Mouse (Mus musculus): ENCODE results near the gene Reg1. TPM values are rescaled to one million over a fixed set of nuclear protein-coding genes. Genes with fewer than 3 reads are reported as not detected.
"Not testable (repeated sequence)": the region's sequence is repeated elsewhere in the genome, so short reads cannot be mapped to it uniquely, and the experiment has no call there.

Reg1 gene
- 0.35 and 0.78 TPM in 2 replicates for polyA plus RNA-seq (2012; rRNA removed)

GRCm38 (mm10) chr6:78422411-78422810, at the start of gene Reg1:
Gene Reg1, plus strand, starts transcription at chr6:78422711.
- not testable (repeated sequence) for H3K27me3 ChIP-seq (ENCODE audit: control insufficient read depth, insufficient read depth, low read length); H3K36me3 ChIP-seq (ENCODE audit: control insufficient read depth, insufficient read depth, low read length); H3K4me3 ChIP-seq (ENCODE audit: control insufficient read depth, low read depth, low read length); H3K27ac ChIP-seq (ENCODE audit: control insufficient read depth, insufficient read depth, low read depth, low read length); H3K4me1 ChIP-seq (ENCODE audit: control insufficient read depth, insufficient read depth, low read length)

GRCm38 (mm10) chr6:78378765-78379164, 43.7 kb upstream of the Reg1 start, which contains the start of gene Reg3d:
Gene Reg3d, minus strand, starts transcription at chr6:78378865.
- no peak for TF ChIP-seq CTCF (IDR thresholded peaks at IDR 0.05; ENCODE audit: control insufficient read depth, insufficient read depth, insufficient replicate concordance, low read depth, low read length)
- TF ChIP-seq POLR2A (IDR thresholded peaks at IDR 0.05; ENCODE audit: control insufficient read depth, low read depth, low read length) = no peak
- H3K4me3 ChIP-seq (ENCODE audit: control insufficient read depth, low read depth, low read length) = no peak within 1 kb of the TSS

GRCm38 (mm10) chr6:78380409-78380808, 42.1 kb upstream of the Reg1 start, which contains the start of gene Reg3a:
Gene Reg3a, plus strand, starts transcription at chr6:78380709.
- Histone ChIP-seq H3K4me1 (ENCODE audit: control insufficient read depth, insufficient read depth, low read length) (no peaks in the 10 kb centered on the region), H3K4me3 (ENCODE audit: control insufficient read depth, low read depth, low read length) (no peak within 1 kb of the TSS), H3K27ac (ENCODE audit: control insufficient read depth, insufficient read depth, low read depth, low read length) (no peak within 1 kb of the TSS), H3K36me3 (ENCODE audit: control insufficient read depth, insufficient read depth, low read length) (no peaks in the 10 kb centered on the region), H3K27me3 (ENCODE audit: control insufficient read depth, insufficient read depth, low read length) (no peaks in the 10 kb centered on the region)
- TF ChIP-seq POLR2A (IDR thresholded peaks at IDR 0.05; ENCODE audit: control insufficient read depth, low read depth, low read length) (no peak), CTCF (IDR thresholded peaks at IDR 0.05; ENCODE audit: control insufficient read depth, insufficient read depth, insufficient replicate concordance, low read depth, low read length) (no peak)

More at GRCm38 (mm10) chr6:78378765-78379164, 43.7 kb upstream of the Reg1 start, which contains the start of gene Reg3d:
- Histone ChIP-seq H3K4me1 (ENCODE audit: control insufficient read depth, insufficient read depth, low read length) (no peaks in the 10 kb centered on the region), H3K27ac (ENCODE audit: control insufficient read depth, insufficient read depth, low read depth, low read length) (no peak within 1 kb of the TSS), H3K27me3 (ENCODE audit: control insufficient read depth, insufficient read depth, low read length) (no peaks in the 10 kb centered on the region), H3K36me3 (ENCODE audit: control insufficient read depth, insufficient read depth, low read length) (no peaks in the 10 kb centered on the region)

GRCm38 (mm10) chr6:78385609-78386008, 36.9 kb upstream of the Reg1 start:
- no peaks in the 10 kb centered on the region for H3K4me1 ChIP-seq (ENCODE audit: control insufficient read depth, insufficient read depth, low read length)
- no peaks in the 10 kb centered on the region for H3K36me3 ChIP-seq (ENCODE audit: control insufficient read depth, insufficient read depth, low read length)
- no peak overlapping the region for H3K4me3 ChIP-seq (ENCODE audit: control insufficient read depth, low read depth, low read length)
- no peak overlapping the region for H3K27ac ChIP-seq (ENCODE audit: control insufficient read depth, insufficient read depth, low read depth, low read length)
- TF ChIP-seq CTCF (IDR thresholded peaks at IDR 0.05; ENCODE audit: control insufficient read depth, insufficient read depth, insufficient replicate concordance, low read depth, low read length) = no peak
- TF ChIP-seq POLR2A (IDR thresholded peaks at IDR 0.05; ENCODE audit: control insufficient read depth, low read depth, low read length) = no peak
- no peaks in the 10 kb centered on the region for H3K27me3 ChIP-seq (ENCODE audit: control insufficient read depth, insufficient read depth, low read length)

GRCm38 (mm10) chr6:78395323-78395722, 27.2 kb upstream of the Reg1 start, which contains the start of gene Reg2:
Gene Reg2, plus strand, starts transcription at chr6:78395623.
- not testable (repeated sequence) for H3K27ac ChIP-seq (ENCODE audit: control insufficient read depth, insufficient read depth, low read depth, low read length); H3K4me1 ChIP-seq (ENCODE audit: control insufficient read depth, insufficient read depth, low read length); H3K27me3 ChIP-seq (ENCODE audit: control insufficient read depth, insufficient read depth, low read length); H3K36me3 ChIP-seq (ENCODE audit: control insufficient read depth, insufficient read depth, low read length); H3K4me3 ChIP-seq (ENCODE audit: control insufficient read depth, low read depth, low read length)

- no peak for TF ChIP-seq CTCF (IDR thresholded peaks at IDR 0.05; ENCODE audit: control insufficient read depth, insufficient read depth, insufficient replicate concordance, low read depth, low read length)
- no peak for TF ChIP-seq POLR2A (IDR thresholded peaks at IDR 0.05; ENCODE audit: control insufficient read depth, low read depth, low read length)
- no peak overlapping the region for H3K4me3 ChIP-seq (ENCODE audit: control insufficient read depth, low read depth, low read length)
- H3K4me1 ChIP-seq (ENCODE audit: control insufficient read depth, insufficient read depth, low read length) = no peaks in the 10 kb centered on the region
- no peaks in the 10 kb centered on the region for H3K36me3 ChIP-seq (ENCODE audit: control insufficient read depth, insufficient read depth, low read length)
- H3K27me3 ChIP-seq (ENCODE audit: control insufficient read depth, insufficient read depth, low read length) = no peaks in the 10 kb centered on the region
- H3K27ac ChIP-seq (ENCODE audit: control insufficient read depth, insufficient read depth, low read depth, low read length) = no peak overlapping the region
These were observed 3.0 kb downstream of the Reg1 start for GRCm38 (mm10) chr6:78425497-78425896.

- Histone ChIP-seq H3K4me3 (ENCODE audit: control insufficient read depth, low read depth, low read length) (no peak overlapping the region), H3K27me3 (ENCODE audit: control insufficient read depth, insufficient read depth, low read length) (no peaks in the 10 kb centered on the region), H3K27ac (ENCODE audit: control insufficient read depth, insufficient read depth, low read depth, low read length) (no peak overlapping the region), H3K36me3 (ENCODE audit: control insufficient read depth, insufficient read depth, low read length) (no peaks in the 10 kb centered on the region), H3K4me1 (ENCODE audit: control insufficient read depth, insufficient read depth, low read length) (no peaks in the 10 kb centered on the region)
- no peak for TF ChIP-seq POLR2A (IDR thresholded peaks at IDR 0.05; ENCODE audit: control insufficient read depth, low read depth, low read length)
- TF ChIP-seq CTCF (IDR thresholded peaks at IDR 0.05; ENCODE audit: control insufficient read depth, insufficient read depth, insufficient replicate concordance, low read depth, low read length) = no peak
These were observed 24.7 kb downstream of the Reg1 start for GRCm38 (mm10) chr6:78447202-78447601.

- no peaks in the 10 kb centered on the region for H3K36me3 ChIP-seq (ENCODE audit: control insufficient read depth, insufficient read depth, low read length)
- H3K27me3 ChIP-seq (ENCODE audit: control insufficient read depth, insufficient read depth, low read length) = no peaks in the 10 kb centered on the region
- TF ChIP-seq POLR2A (IDR thresholded peaks at IDR 0.05; ENCODE audit: control insufficient read depth, low read depth, low read length) = no peak
- TF ChIP-seq CTCF (IDR thresholded peaks at IDR 0.05; ENCODE audit: control insufficient read depth, insufficient read depth, insufficient replicate concordance, low read depth, low read length) = no peak
- H3K27ac ChIP-seq (ENCODE audit: control insufficient read depth, insufficient read depth, low read depth, low read length) = no peak overlapping the region
- H3K4me3 ChIP-seq (ENCODE audit: control insufficient read depth, low read depth, low read length) = no peak overlapping the region
- H3K4me1 ChIP-seq (ENCODE audit: control insufficient read depth, insufficient read depth, low read length) = no peaks in the 10 kb centered on the region
These were observed 25.9 kb downstream of the Reg1 start for GRCm38 (mm10) chr6:78448409-78448808.
